Mouse (Mus musculus) heart, adult 2 months (tissue): ENCODE data around the gene Pde6d. TPM values are rescaled to one million over a fixed set of nuclear protein-coding genes. Genes with fewer than 3 reads are reported as not detected.

Experiments used
- DNase-seq, 2 experiments: peaks; one replicate each; pipeline ENCODE4 v3.0.0; 2021
- H3K27ac ChIP-seq: fragments of 200-600 bp; 2 replicates; pipeline ENCODE4 v1.8.1; 2022
- H3K27me3 ChIP-seq: fragments of 200-500 bp; 2 replicates; pipeline ENCODE4 v1.6.1; 2012; ENCODE audit warnings: mild to moderate bottlenecking, low read length, inconsistent platforms, mixed read lengths; ENCODE audit not compliant: control insufficient read depth, insufficient read depth
- H3K36me3 ChIP-seq: fragments of 200-500 bp; 2 replicates; pipeline ENCODE4 v1.6.1; 2012; ENCODE audit warnings: low read length, inconsistent platforms; ENCODE audit not compliant: control insufficient read depth, insufficient read depth
- H3K4me1 ChIP-seq: fragments of 200-500 bp; 2 replicates; pipeline ENCODE4 v1.6.1; 2011; ENCODE audit warnings: low read length; ENCODE audit not compliant: control insufficient read depth, insufficient read depth
- H3K4me3 ChIP-seq: fragments of 200-600 bp; 2 replicates; pipeline ENCODE4 v1.8.1; 2022
- H3K79me2 ChIP-seq: fragments of 200-500 bp; replicated peaks from 2 replicates; pipeline ENCODE4 v1.6.1; 2012; ENCODE audit warnings: mild to moderate bottlenecking, inconsistent platforms, low read length, moderate library complexity, mixed read lengths; ENCODE audit not compliant: control insufficient read depth, insufficient read depth
- H3K9ac ChIP-seq: fragments of 200-500 bp; 2 replicates; pipeline ENCODE4 v1.6.1; 2012; ENCODE audit warnings: low read depth, mild to moderate bottlenecking, control low read depth, inconsistent platforms, low read length, mixed read lengths
- CTCF ChIP-seq: fragments of 200-600 bp; IDR thresholded peaks from 2 replicates; pipeline ENCODE4 v1.8.1; 2022; ENCODE audit warnings: antibody characterized with exemption, mild to moderate bottlenecking, moderate library complexity
- EP300 ChIP-seq: fragments of 200-500 bp; IDR thresholded peaks from 2 replicates; pipeline ENCODE4 v1.6.1; 2011; ENCODE audit warnings: low read depth, low read length, control low read depth; ENCODE audit not compliant: insufficient read depth
- POLR2A ChIP-seq: fragments of 200-500 bp; IDR thresholded peaks from 2 replicates; pipeline ENCODE4 v1.6.1; 2011; ENCODE audit warnings: mild to moderate bottlenecking, low read depth, low read length, control low read depth; ENCODE audit not compliant: insufficient read depth
- WGBS: fragments of 180-500 bp; shearing (Covaris S2); methylation state at CpG from one replicate; pipeline ENCODE4 v1.1.7; 2018; 5-methylcytosine and 5-hydroxymethylcytosine counted together
- intact Hi-C: fragments of 180-260 bp; cut with DNase I; formaldehyde crosslinking; loops from one replicate; pipeline ENCODE4 v1.15.1; 2025
- polyA plus RNA-seq: library from polyadenylated mRNA; depleted of rRNA; stranded (reverse); fragments of >200 nt; gene quantifications from 2 replicates; pipeline ENCODE4 v1.2.3, GENCODE M21; 2012
- total RNA-seq, 2 experiments: library from RNA; stranded (reverse); gene quantifications; 2 replicates each; pipeline ENCODE4 v1.2.3; 2021

Pde6d gene
- total and polyA plus RNA-seq, 3 experiments: 27.9 to 47.6 (median 40.4) TPM

GRCm38 (mm10) chr1:86501559-86501958 is 80.9 kb downstream of the Pde6d start:
- no peaks in the 10 kb centered on the region for H3K79me2 ChIP-seq
- WGBS: 2% methylated on average over 4 of the region's 4 CpGs
- intact Hi-C loops: loop anchor here (1.0 to 2.0 kb wide), 2 partner anchors 31 kb away; no protein-coding TSS in a partner anchor
- peak; percentile 89 to 95 for DNase-seq
- no peak overlapping the region for H3K9ac ChIP-seq
- peaks cover 23% of the 10 kb centered on the region for H3K4me1 ChIP-seq
- TF ChIP-seq POLR2A (no peak), EP300 (peak; percentile 87), CTCF (peak; percentile 87)
- H3K4me3 ChIP-seq: no peak overlapping the region
- no peaks in the 10 kb centered on the region for H3K36me3 ChIP-seq
- peak overlapping the region; percentile 47; the same call in 1 of the 2 replicates for H3K27ac ChIP-seq
- no peaks in the 10 kb centered on the region for H3K27me3 ChIP-seq

GRCm38 (mm10) chr1:86501114-86501532 is 81.3 kb downstream of the Pde6d start:
- DNase-seq: peak; percentile 62 to 77
- H3K9ac ChIP-seq: no peak overlapping the region

GRCm38 (mm10) chr1:86500681-86501080 is 81.7 kb downstream of the Pde6d start:
- H3K27ac ChIP-seq: no peak overlapping the region
- peaks cover 23% of the 10 kb centered on the region for H3K4me1 ChIP-seq
- intact Hi-C loops: loop anchor here (1.0 to 2.0 kb wide), 3 partner anchors 30 to 60 kb away; no protein-coding TSS in a partner anchor

More at GRCm38 (mm10) chr1:86501114-86501532, 81.3 kb downstream of the Pde6d start:
- WGBS: 21% methylated on average over 6 of the region's 6 CpGs
- Histone ChIP-seq H3K4me3 (no peak overlapping the region), H3K27ac (0 out of 2 replicates have a peak overlapping the region, but pooled peaks have one; percentile 3), H3K4me1 (peaks cover 23% of the 10 kb centered on the region), H3K27me3 (no peaks in the 10 kb centered on the region), H3K79me2 (no peaks in the 10 kb centered on the region), H3K36me3 (no peaks in the 10 kb centered on the region)
- TF ChIP-seq POLR2A: no peak
- TF ChIP-seq CTCF: peak; percentile 77
- intact Hi-C loops: loop anchor here (1.0 to 2.0 kb wide), 2 partner anchors 30 to 31 kb away; no protein-coding TSS in a partner anchor

GRCm38 (mm10) chr1:86499903-86500302 is 82.5 kb downstream of the Pde6d start:
- 20% methylated on average over 3 of the region's 3 CpGs for WGBS
- intact Hi-C loops: loop anchor here (1.0 to 2.0 kb wide), 2 partner anchors 29 to 60 kb away; no protein-coding TSS in a partner anchor
- no peaks in the 10 kb centered on the region for H3K36me3 ChIP-seq
- no peaks in the 10 kb centered on the region for H3K27me3 ChIP-seq
- TF ChIP-seq POLR2A (no peak), EP300 (peak; percentile 75; the same call in 1 of the 2 replicates), CTCF (peak; percentile 86)
- H3K27ac ChIP-seq: peak overlapping the region; percentile 18; the same call in 1 of the 2 replicates
- H3K79me2 ChIP-seq: no peaks in the 10 kb centered on the region
- peaks cover 17% of the 10 kb centered on the region for H3K4me1 ChIP-seq
- no peak overlapping the region for H3K9ac ChIP-seq
- H3K4me3 ChIP-seq: no peak overlapping the region
- DNase-seq: peak; percentile 76 to 82

More at GRCm38 (mm10) chr1:86500681-86501080, 81.7 kb downstream of the Pde6d start:
- H3K79me2 ChIP-seq: no peaks in the 10 kb centered on the region
- no peaks in the 10 kb centered on the region for H3K27me3 ChIP-seq
- no peak overlapping the region for H3K4me3 ChIP-seq
- DNase-seq: no peak
- H3K9ac ChIP-seq: no peak overlapping the region
- H3K36me3 ChIP-seq: no peaks in the 10 kb centered on the region
- TF ChIP-seq POLR2A (no peak), EP300 (no peak), CTCF (no peak)
- 73% methylated on average over 4 of the region's 4 CpGs for WGBS

GRCm38 (mm10) chr1:86498611-86499010 is 83.8 kb downstream of the Pde6d start:
- intact Hi-C loops: no loop called here
- WGBS: 73% methylated on average over 1 of the region's 1 CpGs
- H3K79me2 ChIP-seq: no peaks in the 10 kb centered on the region
- H3K36me3 ChIP-seq: no peaks in the 10 kb centered on the region
- peak overlapping the region; percentile 4; the same call in 1 of the 2 replicates for H3K27ac ChIP-seq
- TF ChIP-seq CTCF (no peak), EP300 (no peak), POLR2A (no peak)
- no peak overlapping the region for H3K4me3 ChIP-seq
- H3K4me1 ChIP-seq: peaks cover 16% of the 10 kb centered on the region
- H3K9ac ChIP-seq: no peak overlapping the region
- H3K27me3 ChIP-seq: no peaks in the 10 kb centered on the region
- peak in 1 of 2 experiments; percentile 65 for DNase-seq

GRCm38 (mm10) chr1:86497986-86498385 is 84.4 kb downstream of the Pde6d start:
- Histone ChIP-seq H3K9ac (no peak overlapping the region; the same call in 1 of the 2 replicates), H3K4me1 (peaks cover 14% of the 10 kb centered on the region), H3K36me3 (no peaks in the 10 kb centered on the region), H3K4me3 (no peak overlapping the region), H3K79me2 (no peaks in the 10 kb centered on the region), H3K27ac (no peak overlapping the region; the same call in 1 of the 2 replicates), H3K27me3 (no peaks in the 10 kb centered on the region)
- intact Hi-C loops: no loop called here
- TF ChIP-seq EP300 (no peak), CTCF (no peak), POLR2A (no peak)
- no peak for DNase-seq
- 53% methylated on average over 3 of the region's 3 CpGs for WGBS
